Mouse (Mus musculus): ENCODE measurements around the gene B3gntl1. TPM values are rescaled to one million over a fixed set of nuclear protein-coding genes. Genes with fewer than 3 reads are reported as not detected.

Gene B3gntl1
- polyA plus RNA-seq (2017; shearing (Covaris generic)) = 8.5 TPM

GRCm38 (mm10) chr11:121672990-121673572 lies at the start of gene B3gntl1:
Gene B3gntl1 (minus strand): TSS chr11:121673153.

DNA sequence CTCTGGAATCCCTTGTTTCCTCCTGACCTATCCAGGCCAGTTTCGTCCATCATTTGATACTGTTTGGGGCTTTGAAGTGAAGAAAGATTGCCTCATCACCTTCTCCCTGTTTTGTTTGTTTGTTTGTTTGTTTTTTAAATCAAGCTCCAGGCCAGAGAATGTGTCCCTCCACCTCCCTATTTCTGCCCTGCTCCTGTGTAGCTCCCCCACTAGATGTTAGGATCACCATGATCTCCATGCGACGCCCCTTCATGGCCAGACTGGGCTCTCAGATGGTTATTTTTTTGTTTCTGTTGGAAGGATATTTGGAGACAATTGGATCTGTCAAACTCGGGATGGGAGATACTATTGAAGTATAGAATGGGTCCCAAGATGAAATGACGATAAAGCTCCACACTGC lies 28.3 kb upstream of the B3gntl1 start, which contains the start of gene Metrnl:
Gene Metrnl, plus strand, starts transcription at position 301 of the 400 bp plus-strand sequence.

Other genes starting within 250 kb of the B3gntl1 start
- not detected for gene Fn3k, start 238.2 kb downstream of the B3gntl1 start, polyA plus RNA-seq (2017; shearing (Covaris generic))
- 36.6 TPM for gene Tbcd, start 221.2 kb downstream of the B3gntl1 start, polyA plus RNA-seq (2017; shearing (Covaris generic))
- 0.10 TPM for gene Zfp750, start 153.8 kb downstream of the B3gntl1 start, polyA plus RNA-seq (2017; shearing (Covaris generic))
- 1.1 TPM for gene Metrnl, start 28.4 kb upstream of the B3gntl1 start, polyA plus RNA-seq (2017; shearing (Covaris generic))
- gene Ptchd3, start 157.1 kb upstream of the B3gntl1 start, polyA plus RNA-seq (2017; shearing (Covaris generic)) = not detected

Data from naive thymus-derived CD4-positive, alpha-beta T cell, adult 5 months (primary cell).